Mouse (Mus musculus) neural tube, embryonic 14.5 days (tissue): ENCODE measurements around the gene Abi1. TPM values are rescaled to one million over a fixed set of nuclear protein-coding genes. Genes with fewer than 3 reads are reported as not detected.
"Not testable (repeated sequence)": the region's sequence is repeated elsewhere in the genome, so short reads cannot be mapped to it uniquely, and the experiment has no call there.

ENCODE experiments used
- ATAC-seq: fragments of 200-750 bp; cut with Nextera tagmentation; 2 replicates; pipeline ENCODE4 v1.8.0; 2017; ENCODE audit warnings: low read depth, mild to moderate bottlenecking, moderate TSS enrichment, moderate library complexity
- H3K27ac ChIP-seq: fragments of 300-500 bp; sonication (generic); 2 replicates; pipeline ENCODE4 v1.5.1; 2014; ENCODE audit warnings: low read depth, mild to moderate bottlenecking, control low read depth, low read length, moderate library complexity, mixed read lengths
- H3K27me3 ChIP-seq: fragments of 300-500 bp; sonication (generic); 2 replicates; pipeline ENCODE4 v1.6.1; 2014; ENCODE audit warnings: low read length; ENCODE audit not compliant: control insufficient read depth, insufficient read depth
- H3K36me3 ChIP-seq: fragments of 300-500 bp; sonication (generic); 2 replicates; pipeline ENCODE4 v1.6.1; 2014; ENCODE audit warnings: low read length, mixed read lengths; ENCODE audit not compliant: control insufficient read depth, insufficient read depth
- H3K4me1 ChIP-seq: fragments of 300-500 bp; sonication (generic); 2 replicates; pipeline ENCODE4 v1.6.1; 2014; ENCODE audit warnings: low read length; ENCODE audit not compliant: control insufficient read depth, insufficient read depth
- H3K4me2 ChIP-seq: fragments of 300-500 bp; sonication (generic); 2 replicates; pipeline ENCODE4 v1.6.1; 2014; ENCODE audit warnings: mild to moderate bottlenecking, low read depth, low read length, control low read depth
- H3K4me3 ChIP-seq: fragments of 300-500 bp; sonication (generic); 2 replicates; pipeline ENCODE4 v1.5.1; 2014; ENCODE audit warnings: low read depth, low read length, control low read depth, mixed read lengths
- H3K9ac ChIP-seq: fragments of 300-500 bp; sonication (generic); replicated peaks from 2 replicates; pipeline ENCODE4 v1.6.1; 2014; ENCODE audit warnings: low read depth, mild to moderate bottlenecking, control low read depth, low read length, mixed read lengths
- H3K9me3 ChIP-seq: fragments of 300-500 bp; sonication (generic); 2 replicates; pipeline ENCODE4 v1.6.1; 2016; ENCODE audit warnings: low read length; ENCODE audit not compliant: control insufficient read depth
- WGBS: fragments of 180-500 bp; shearing (Covaris S2); extraction: QIAGEN DNeasy Blood & Tissue Kit; methylation state at CpG from one replicate; pipeline ENCODE4 v1.1.7; 2014; 5-methylcytosine and 5-hydroxymethylcytosine counted together
- polyA plus RNA-seq: library from polyadenylated mRNA; unstranded; fragments of >200 nt; fragmentation: Nextera tagmentation; extraction: Ambion mirVana; gene quantifications from 2 replicates; pipeline ENCODE4 v1.2.1, GENCODE M21; 2014

Gene Abi1
- polyA plus RNA-seq, 1 experiment from 2014 or later = 64.8 TPM

DNA sequence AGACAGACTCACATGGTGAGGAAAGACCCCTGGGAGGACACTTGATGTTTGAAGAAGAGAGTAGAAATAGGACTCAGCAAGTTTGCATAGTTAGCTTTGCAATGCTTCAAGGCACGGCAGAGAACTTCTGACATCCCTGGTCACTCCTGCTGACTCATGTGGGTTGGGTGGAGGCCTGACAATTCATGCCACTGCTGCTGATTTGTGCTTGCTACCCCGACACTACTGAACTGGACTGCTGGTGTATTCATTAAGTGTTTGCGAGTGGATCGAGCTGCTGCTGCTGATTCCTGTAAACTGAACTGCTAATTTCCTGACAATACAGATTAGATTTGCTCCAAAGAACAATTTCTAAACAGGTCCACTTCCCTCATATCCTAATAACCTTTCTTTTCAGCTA is 18.3 kb downstream of the Abi1 start:
- 45% methylated on average over 4 of the region's 4 CpGs for WGBS
- Histone ChIP-seq H3K9me3 (no peaks in the 10 kb centered on the region), H3K4me1 (no peaks in the 10 kb centered on the region), H3K27ac (no peak overlapping the region), H3K4me3 (no peak overlapping the region), H3K4me2 (no peak overlapping the region), H3K36me3 (no peaks in the 10 kb centered on the region), H3K27me3 (no peaks in the 10 kb centered on the region), H3K9ac (no peak overlapping the region)
- no peak for ATAC-seq

DNA sequence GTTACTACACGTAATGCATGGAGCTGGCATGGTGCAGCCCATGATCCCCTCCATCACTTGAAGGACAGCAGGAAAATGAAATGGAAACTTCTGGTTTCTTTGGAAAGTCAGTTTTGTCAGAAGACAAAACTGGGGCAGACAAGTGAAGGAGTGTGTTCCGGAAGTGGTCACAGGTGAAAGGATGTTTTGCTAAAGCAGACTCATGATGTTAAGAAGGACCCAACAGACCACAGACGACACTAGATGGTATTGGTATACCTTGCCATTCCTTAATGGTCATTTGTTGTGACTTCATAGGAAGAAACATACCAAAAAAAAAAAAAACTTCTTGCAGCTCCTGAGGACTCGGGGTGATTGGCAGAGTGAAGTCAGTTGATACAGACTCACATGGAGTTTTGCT is 18.7 kb downstream of the Abi1 start:
- no peak for ATAC-seq

GRCm38 (mm10) chr2:23019170-23019569 is 20.9 kb downstream of the Abi1 start:
- no peak overlapping the region for H3K9ac ChIP-seq
- no peak for ATAC-seq
- 100% methylated on average over 2 of the region's 2 CpGs for WGBS
- no peak overlapping the region for H3K4me2 ChIP-seq
- H3K4me3 ChIP-seq = no peak overlapping the region
- H3K36me3 ChIP-seq = no peaks in the 10 kb centered on the region
- no peaks in the 10 kb centered on the region for H3K27me3 ChIP-seq
- H3K27ac ChIP-seq = no peak overlapping the region
- no peaks in the 10 kb centered on the region for H3K9me3 ChIP-seq
- no peaks in the 10 kb centered on the region for H3K4me1 ChIP-seq

More for the DNA sequence above, 18.7 kb downstream of the Abi1 start:
- H3K27ac ChIP-seq = no peak overlapping the region
- H3K4me2 ChIP-seq = no peak overlapping the region
- no peaks in the 10 kb centered on the region for H3K4me1 ChIP-seq
- no peaks in the 10 kb centered on the region for H3K36me3 ChIP-seq
- H3K9ac ChIP-seq = no peak overlapping the region
- no peaks in the 10 kb centered on the region for H3K9me3 ChIP-seq
- H3K27me3 ChIP-seq = no peaks in the 10 kb centered on the region
- 95% methylated on average over 4 of the region's 4 CpGs for WGBS
- no peak overlapping the region for H3K4me3 ChIP-seq

DNA sequence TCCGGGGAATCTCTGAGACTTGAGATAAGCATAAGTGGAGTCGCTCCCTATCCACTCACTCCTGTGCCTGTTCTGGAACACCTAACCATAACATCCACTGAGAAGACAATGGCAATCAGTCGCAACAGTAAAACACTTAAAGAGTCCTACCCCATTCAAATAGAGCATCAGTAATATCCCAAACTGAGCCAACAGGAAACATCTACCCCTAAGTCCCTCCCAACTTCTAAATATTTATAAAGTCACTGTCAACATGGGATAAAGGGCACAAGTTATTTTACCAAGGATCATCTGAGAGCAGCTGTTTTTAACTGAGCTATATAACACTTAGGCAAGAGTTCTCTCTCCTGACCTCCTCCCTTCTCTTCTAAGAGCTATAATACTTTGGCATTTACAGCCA is 23.9 kb downstream of the Abi1 start:
- H3K27ac ChIP-seq = no peak overlapping the region
- H3K27me3 ChIP-seq = no peaks in the 10 kb centered on the region
- WGBS = 83% methylated on average over 3 of the region's 3 CpGs
- no peaks in the 10 kb centered on the region for H3K4me1 ChIP-seq
- no peak overlapping the region for H3K9ac ChIP-seq
- H3K4me3 ChIP-seq = no peak overlapping the region
- H3K4me2 ChIP-seq = no peak overlapping the region
- no peaks in the 10 kb centered on the region for H3K36me3 ChIP-seq
- H3K9me3 ChIP-seq = no peaks in the 10 kb centered on the region
- ATAC-seq = no peak

GRCm38 (mm10) chr2:23015335-23015734 is 24.7 kb downstream of the Abi1 start:
- 55% methylated on average over 18 of the region's 18 CpGs for WGBS
- Histone ChIP-seq H3K4me3 (no peak overlapping the region), H3K27ac (no peak overlapping the region), H3K9ac (no peak overlapping the region), H3K36me3 (no peaks in the 10 kb centered on the region), H3K9me3 (no peaks in the 10 kb centered on the region), H3K27me3 (no peaks in the 10 kb centered on the region), H3K4me1 (no peaks in the 10 kb centered on the region), H3K4me2 (no peak overlapping the region)
- ATAC-seq = peak; percentile 17; the same call in 1 of the 2 replicates

DNA sequence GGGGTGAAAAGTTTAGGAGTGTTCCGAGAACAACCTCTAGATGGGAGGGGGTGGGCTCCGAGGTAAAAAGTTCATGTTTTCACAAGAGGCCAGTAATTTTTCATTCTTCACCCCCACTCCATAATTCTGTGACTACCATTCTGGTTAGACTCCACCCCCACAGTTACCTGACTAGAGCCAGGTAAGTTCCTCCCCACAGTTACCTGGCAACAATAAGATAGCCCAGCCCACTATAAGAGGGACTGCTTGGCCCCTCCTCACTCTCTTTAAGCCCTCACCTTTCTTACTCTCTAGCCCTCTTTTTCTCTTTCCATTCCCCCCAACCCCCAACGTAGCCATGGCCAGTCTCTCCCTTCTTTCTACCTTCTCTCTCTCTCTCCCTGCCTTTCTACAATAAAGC is 25.1 kb downstream of the Abi1 start:
- ATAC-seq, H3K4me1 ChIP-seq, H3K27ac ChIP-seq, H3K4me3 ChIP-seq, H3K9me3 ChIP-seq, H3K27me3 ChIP-seq, H3K9ac ChIP-seq, H3K4me2 ChIP-seq, H3K36me3 ChIP-seq: not testable (repeated sequence)
- 72% methylated on average over 2 of the region's 3 CpGs for WGBS

DNA sequence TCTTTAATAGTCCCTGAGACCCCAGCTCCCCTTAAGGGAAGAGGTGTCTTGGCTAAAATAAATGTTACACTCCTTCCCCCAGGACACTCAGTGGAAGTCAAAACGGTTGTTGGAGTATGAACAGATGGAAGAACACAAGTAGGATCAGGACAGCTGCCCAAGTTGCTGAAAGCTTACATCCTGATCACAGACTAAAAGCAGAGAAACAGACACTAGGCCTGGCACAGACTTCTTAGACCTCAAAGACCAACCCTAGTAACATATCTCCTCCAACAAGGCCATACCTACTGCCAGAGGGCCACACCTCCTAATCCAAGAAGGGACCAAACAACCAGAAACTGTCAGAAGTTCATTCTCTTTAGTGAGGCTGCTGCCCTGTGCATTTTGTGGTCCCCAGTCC is 31.8 kb downstream of the Abi1 start:
- 100% methylated on average over 1 of the region's 1 CpGs for WGBS
- no peak overlapping the region for H3K27ac ChIP-seq
- H3K27me3 ChIP-seq = no peaks in the 10 kb centered on the region
- no peak overlapping the region for H3K4me3 ChIP-seq
- H3K36me3 ChIP-seq = no peaks in the 10 kb centered on the region
- no peaks in the 10 kb centered on the region for H3K9me3 ChIP-seq
- no peaks in the 10 kb centered on the region for H3K4me1 ChIP-seq
- no peak overlapping the region for H3K9ac ChIP-seq
- no peak for ATAC-seq
- no peak overlapping the region for H3K4me2 ChIP-seq

DNA sequence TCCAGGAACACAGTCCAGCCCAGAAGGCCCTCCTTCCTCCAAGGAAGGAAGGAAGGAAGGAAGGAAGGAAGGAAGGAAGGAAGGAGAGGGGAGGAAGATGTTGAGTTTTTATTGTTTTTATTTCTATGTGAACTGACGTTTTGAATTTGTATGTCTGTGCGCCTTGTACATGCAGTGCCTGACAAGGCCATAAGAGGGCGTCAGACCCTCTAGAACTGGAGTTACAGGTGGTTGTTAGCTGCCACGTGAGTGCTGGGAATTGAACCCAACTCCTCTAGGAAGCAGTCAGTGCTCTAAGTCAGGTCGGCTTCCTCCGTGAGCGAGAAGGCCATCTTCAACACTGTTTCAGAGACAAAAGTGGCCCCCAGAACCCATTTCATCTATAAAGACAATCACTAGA is 32.5 kb downstream of the Abi1 start:
- H3K27ac ChIP-seq = no peak overlapping the region
- no peaks in the 10 kb centered on the region for H3K27me3 ChIP-seq
- no peak for ATAC-seq
- WGBS = 88% methylated on average over 7 of the region's 7 CpGs
- H3K4me2 ChIP-seq = no peak overlapping the region
- no peaks in the 10 kb centered on the region for H3K36me3 ChIP-seq
- no peaks in the 10 kb centered on the region for H3K4me1 ChIP-seq
- no peak overlapping the region for H3K9ac ChIP-seq
- H3K4me3 ChIP-seq = no peak overlapping the region
- no peaks in the 10 kb centered on the region for H3K9me3 ChIP-seq

- 78% methylated on average over 2 of the region's 2 CpGs for WGBS
Measured at GRCm38 (mm10) chr2:23007149-23007548, 32.9 kb downstream of the Abi1 start.

DNA sequence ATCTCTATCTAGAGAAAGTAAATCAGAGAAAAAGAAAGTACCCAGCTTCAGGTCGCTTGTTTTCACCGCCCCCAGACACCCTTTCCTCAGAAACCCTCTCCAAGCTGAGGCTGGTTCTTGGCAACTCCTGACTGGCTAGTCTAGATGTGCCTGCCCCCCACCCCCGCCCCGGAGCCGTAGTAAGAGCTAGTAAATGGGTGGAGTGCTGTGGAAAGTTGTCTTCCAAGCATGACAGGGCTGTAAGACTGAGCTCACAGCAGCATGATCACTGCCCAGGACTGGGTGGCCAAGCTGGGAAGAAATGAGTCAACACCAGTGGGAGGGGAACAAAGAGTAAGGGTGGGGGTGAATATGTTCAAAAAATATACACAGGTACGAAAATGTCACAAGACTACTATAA is 33.8 kb downstream of the Abi1 start:
- 78% methylated on average over 6 of the region's 6 CpGs for WGBS
- no peaks in the 10 kb centered on the region for H3K27me3 ChIP-seq
- no peak overlapping the region for H3K9ac ChIP-seq
- H3K36me3 ChIP-seq = no peaks in the 10 kb centered on the region
- H3K9me3 ChIP-seq = no peaks in the 10 kb centered on the region
- no peak overlapping the region for H3K4me3 ChIP-seq
- H3K4me1 ChIP-seq = no peaks in the 10 kb centered on the region
- H3K27ac ChIP-seq = no peak overlapping the region
- no peak for ATAC-seq
- H3K4me2 ChIP-seq = no peak overlapping the region

More at GRCm38 (mm10) chr2:23007149-23007548, 32.9 kb downstream of the Abi1 start:
- ATAC-seq = no peak
- Histone ChIP-seq H3K27me3 (no peaks in the 10 kb centered on the region), H3K27ac (no peak overlapping the region), H3K36me3 (no peaks in the 10 kb centered on the region), H3K4me2 (no peak overlapping the region), H3K9ac (no peak overlapping the region), H3K9me3 (no peaks in the 10 kb centered on the region), H3K4me3 (no peak overlapping the region), H3K4me1 (no peaks in the 10 kb centered on the region)
